Mouse (Mus musculus) B cell, adult 62 days (primary cell): ENCODE data around the gene Plekhg4. TPM values are rescaled to one million over a fixed set of nuclear protein-coding genes. Genes with fewer than 3 reads are reported as not detected.

Experiments used
- total RNA-seq: library from RNA; stranded (reverse); gene quantifications from 4 replicates; pipeline ENCODE4 v1.2.4, GENCODE M21; 2023

Plekhg4 gene
- not detected in 4 replicates for total RNA-seq

GRCm38 (mm10) chr8:105373032-105373431, at the start of gene Plekhg4:
Gene Plekhg4, plus strand, starts transcription at chr8:105373274.

DNA sequence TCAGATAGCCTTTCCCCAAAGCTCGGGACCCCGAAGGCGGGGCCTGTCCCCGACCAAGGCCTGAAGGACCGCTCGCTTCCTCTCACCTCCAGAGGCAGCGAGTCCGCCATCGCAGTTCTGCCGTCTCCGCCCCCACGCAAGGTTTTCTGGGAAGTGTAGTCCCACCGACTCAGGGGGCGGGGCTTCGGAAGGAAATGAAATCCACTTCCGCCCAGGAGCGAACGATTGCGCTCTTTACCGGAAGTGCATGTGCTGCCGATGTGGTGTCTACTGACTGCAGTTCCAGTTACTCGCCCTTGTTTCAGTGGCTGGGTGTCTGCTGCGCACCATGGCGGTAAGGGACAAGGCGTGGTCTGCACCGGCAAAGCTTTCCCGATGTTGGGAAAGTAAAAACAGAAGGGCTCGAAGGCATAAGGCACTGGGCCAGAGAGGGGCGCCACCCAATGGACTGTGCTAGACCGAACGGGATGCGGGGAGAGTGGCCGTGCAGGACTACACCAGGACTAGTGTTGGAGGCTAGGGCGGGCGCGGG, 46.9 kb upstream of the Plekhg4 start, which contains the start of the genes Lrrc29 and Tmem208:
Gene Lrrc29 (minus strand): TSS at position 138 of the 532 bp plus-strand sequence.
Gene Tmem208 (plus strand): TSS at position 214 of the 532 bp plus-strand sequence.

GRCm38 (mm10) chr8:105347428-105348221, 25.4 kb upstream of the Plekhg4 start, which contains the start of gene Fhod1:
Gene Fhod1, minus strand, starts transcription at chr8:105347953.

DNA sequence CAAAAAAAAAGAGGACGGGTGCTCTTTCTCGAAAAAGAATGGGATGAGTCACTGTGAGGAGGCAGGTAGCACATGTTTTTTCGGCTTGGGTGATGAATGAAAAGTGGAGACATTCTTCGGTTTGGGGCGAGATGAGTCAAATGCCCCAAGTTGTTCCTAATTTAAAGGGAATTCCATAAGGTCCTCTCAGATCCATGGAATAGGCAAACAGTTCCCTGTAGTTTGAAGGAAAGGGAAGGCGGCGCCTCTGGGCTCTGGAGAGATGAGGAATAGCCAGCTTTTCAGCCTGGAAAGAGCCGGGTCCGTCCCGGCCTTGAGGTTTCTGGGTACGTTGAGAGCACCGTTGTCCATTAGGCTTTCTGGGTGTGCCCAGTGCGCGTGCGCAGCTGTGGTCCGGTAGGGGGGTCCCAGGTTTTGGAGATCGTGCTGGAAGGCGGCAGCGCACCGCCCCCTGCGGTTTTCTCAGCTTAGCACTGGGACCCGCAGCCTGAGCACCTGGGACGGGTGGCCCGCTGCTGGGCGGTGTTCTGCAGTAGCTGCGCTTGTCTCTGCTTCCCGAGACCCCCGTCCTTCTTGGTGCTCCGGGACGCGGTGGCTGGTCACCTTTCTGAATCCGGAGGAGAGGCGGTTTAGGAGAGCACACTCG, 24.5 kb upstream of the Plekhg4 start, which contains the start of gene Slc9a5:
Gene Slc9a5 (plus strand): TSS at position 394 of the 646 bp plus-strand sequence.

GRCm38 (mm10) chr8:105413391-105413790, 40.3 kb downstream of the Plekhg4 start, which contains the start of the genes Kctd19 and Lrrc36:
Gene Kctd19, minus strand, starts transcription at chr8:105413502.
Gene Lrrc36, plus strand, starts transcription at chr8:105413571.

Other genes starting within 250 kb of the Plekhg4 start
- not detected in 4 replicates for gene Ces4a, start 241.5 kb upstream of the Plekhg4 start, total RNA-seq
- 87.1 to 101 TPM (median 95.3 TPM) in 4 replicates for gene Cbfb, start 202.6 kb upstream of the Plekhg4 start, total RNA-seq
- gene D230025D16Rik, start 148.1 kb upstream of the Plekhg4 start, total RNA-seq = 21.4 to 26.3 TPM (median 23.4 TPM) in 4 replicates
- 0.32 to 1.0 TPM (median 0.69 TPM) in 4 replicates for gene B3gnt9, start 118.1 kb upstream of the Plekhg4 start, total RNA-seq
- 18.1 to 24.4 TPM (median 22.1 TPM) in 4 replicates for gene Tradd, start 108.7 kb upstream of the Plekhg4 start, total RNA-seq
- 6.0 to 8.5 TPM (median 7.7 TPM) in 4 replicates for gene Fbxl8, start 108.6 kb upstream of the Plekhg4 start, total RNA-seq
- 0.33 to 1.2 TPM (median 0.77 TPM) in 4 replicates for gene Hsf4, start 103.5 kb upstream of the Plekhg4 start, total RNA-seq
- gene Nol3, start 97.1 kb upstream of the Plekhg4 start, total RNA-seq = not detected in 4 replicates
- gene 4931428F04Rik, start 83.4 kb upstream of the Plekhg4 start, total RNA-seq = 5.1 to 7.3 TPM (median 6.5 TPM) in 4 replicates
- gene Exoc3l, start 77.2 kb upstream of the Plekhg4 start, total RNA-seq = 0.79 to 2.5 TPM (median 1.5 TPM) in 4 replicates
- gene E2f4, start 75.6 kb upstream of the Plekhg4 start, total RNA-seq = 87.8 to 93.0 TPM (median 91.1 TPM) in 4 replicates
- 3.2 to 5.9 TPM (median 4.1 TPM) in 4 replicates for gene Elmo3, start 67.7 kb upstream of the Plekhg4 start, total RNA-seq
- 6.0 to 7.9 TPM (median 7.3 TPM) in 4 replicates for gene Lrrc29, start 47.0 kb upstream of the Plekhg4 start, total RNA-seq
- gene Tmem208, start 46.9 kb upstream of the Plekhg4 start, total RNA-seq = 24.2 to 30.2 TPM (median 26.9 TPM) in 4 replicates
- gene Fhod1, start 25.3 kb upstream of the Plekhg4 start, total RNA-seq = 31.0 to 37.3 TPM (median 34.9 TPM) in 4 replicates
- gene Slc9a5, start 24.4 kb upstream of the Plekhg4 start, total RNA-seq = 1.5 to 2.0 TPM (median 1.8 TPM) in 4 replicates
- gene Kctd19, start 40.2 kb downstream of the Plekhg4 start, total RNA-seq = not detected in 4 replicates
- gene Lrrc36, start 40.3 kb downstream of the Plekhg4 start, total RNA-seq = not detected in 4 replicates
- gene Tppp3, start 98.3 kb downstream of the Plekhg4 start, total RNA-seq = 0.48 to 1.0 TPM (median 0.79 TPM) in 3 of 4 replicates, not detected in the other
- gene Zdhhc1, start 123.6 kb downstream of the Plekhg4 start, total RNA-seq = 2.7 to 5.8 TPM (median 3.9 TPM) in 4 replicates
- gene Hsd11b2, start 145.5 kb downstream of the Plekhg4 start, total RNA-seq = 0.32 TPM in 1 of 4 replicates, not detected in the others
- gene Atp6v0d1, start 192.8 kb downstream of the Plekhg4 start, total RNA-seq = 111 to 118 TPM (median 113 TPM) in 4 replicates
- 26.0 to 30.1 TPM (median 27.9 TPM) in 4 replicates for gene Ripor1, start 232.0 kb downstream of the Plekhg4 start, total RNA-seq